Mouse (Mus musculus): Measurements from ENCODE around the gene Unc80.

DNA sequence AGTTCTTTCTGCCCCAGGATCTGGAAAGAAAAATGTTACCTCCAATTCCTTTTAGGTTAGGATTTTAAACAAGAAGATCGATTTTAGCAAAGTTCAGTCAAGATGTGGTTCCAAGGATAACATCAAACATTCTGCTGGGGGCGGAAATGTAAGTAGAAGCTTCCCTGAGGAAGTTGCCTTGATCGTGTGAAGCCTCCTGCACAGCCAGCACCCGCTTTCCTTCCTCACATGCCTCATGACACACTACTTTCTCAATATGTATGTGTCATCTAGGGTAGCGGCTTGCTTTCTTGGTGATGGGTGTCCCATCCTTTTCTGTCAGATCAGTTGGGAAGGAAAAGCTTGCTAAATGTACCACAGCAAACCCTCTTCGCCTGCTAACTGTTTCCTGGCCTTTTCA is 36.7 kb upstream of the Unc80 start:
- TF ChIP-seq POLR2A (IDR thresholded peaks at IDR 0.05; ENCODE audit: control insufficient read depth, low read depth, low read length) (no peak), CTCF (IDR thresholded peaks at IDR 0.05; ENCODE audit: control insufficient read depth, insufficient read depth, insufficient replicate concordance, low read depth, low read length) (no peak)

Data from testis, adult 2 months (tissue).